Mouse (Mus musculus) intestine, embryonic 14.5 days (tissue): ENCODE measurements at regions not wholly inside any gene's neighbourhood (a gene's known extent, or its start where the extent isn't known, plus 50 kb on each side); places are given as distances from the start of the nearest gene placed in this dataset.

Source experiments
- ATAC-seq: fragments of 200-750 bp; cut with Nextera tagmentation; replicated peaks from 2 replicates; pipeline ENCODE4 v1.8.0; 2017; ENCODE audit warnings: low read depth, moderate number of reproducible peaks, moderate TSS enrichment, moderate library complexity; ENCODE audit not compliant: low FRiP score, low TSS enrichment
- DNase-seq: peaks from one replicate; pipeline ENCODE4 v3.0.0-alpha.2; 2018; ENCODE audit warnings: low spot score
- H3K27ac ChIP-seq: fragments of 300-500 bp; sonication (generic); 2 replicates; pipeline ENCODE4 v1.5.1; 2014; ENCODE audit warnings: low read depth, mild to moderate bottlenecking, control low read depth
- H3K27me3 ChIP-seq: fragments of 300-500 bp; sonication (generic); replicated peaks from 2 replicates; pipeline ENCODE4 v1.6.1; 2014; ENCODE audit warnings: low read length, control low read depth; ENCODE audit not compliant: control insufficient read depth, insufficient read depth
- H3K36me3 ChIP-seq: fragments of 300-500 bp; sonication (generic); 2 replicates; pipeline ENCODE4 v1.6.1; 2014; ENCODE audit warnings: low read length, control low read depth; ENCODE audit not compliant: control insufficient read depth, insufficient read depth
- H3K4me1 ChIP-seq: fragments of 300-500 bp; sonication (generic); replicated peaks from 2 replicates; pipeline ENCODE4 v1.6.1; 2014; ENCODE audit warnings: low read length, control low read depth, mixed read lengths; ENCODE audit not compliant: control insufficient read depth, insufficient read depth
- H3K4me2 ChIP-seq: fragments of 300-500 bp; sonication (generic); 2 replicates; pipeline ENCODE4 v1.6.1; 2014; ENCODE audit warnings: low read length
- H3K4me3 ChIP-seq: fragments of 300-500 bp; sonication (generic); 2 replicates; pipeline ENCODE4 v1.5.1; 2014; ENCODE audit warnings: low read depth, low read length, control low read depth, mixed read lengths
- H3K9ac ChIP-seq: fragments of 300-500 bp; sonication (generic); 2 replicates; pipeline ENCODE4 v1.6.1; 2014; ENCODE audit warnings: mild to moderate bottlenecking, low read length
- H3K9me3 ChIP-seq: fragments of 300-500 bp; sonication (generic); 2 replicates; pipeline ENCODE4 v1.6.1; 2016; ENCODE audit warnings: low read length, control low read depth; ENCODE audit not compliant: control insufficient read depth
- WGBS: fragments of 180-500 bp; shearing (Covaris S2); extraction: QIAGEN DNeasy Blood & Tissue Kit; methylation state at CpG from one replicate; pipeline ENCODE4 v1.1.7; 2014; 5-methylcytosine and 5-hydroxymethylcytosine counted together

GRCm38 (mm10) chr15:52510137-52510536 is 1374.6 kb upstream of the Gm7489 start:
- no peak for DNase-seq
- no peak for ATAC-seq
- Histone ChIP-seq H3K4me1 (no peaks in the 10 kb centered on the region), H3K4me2 (no peak overlapping the region), H3K4me3 (no peak overlapping the region), H3K27me3 (no peaks in the 10 kb centered on the region), H3K36me3 (no peaks in the 10 kb centered on the region), H3K9me3 (no peaks in the 10 kb centered on the region), H3K27ac (no peak overlapping the region), H3K9ac (no peak overlapping the region)
- WGBS: 71% methylated on average over 4 of the region's 4 CpGs

- Histone ChIP-seq H3K9ac (no peak overlapping the region), H3K27ac (no peak overlapping the region), H3K27me3 (no peaks in the 10 kb centered on the region), H3K4me1 (no peaks in the 10 kb centered on the region), H3K4me2 (no peak overlapping the region), H3K9me3 (no peaks in the 10 kb centered on the region), H3K36me3 (no peaks in the 10 kb centered on the region), H3K4me3 (no peak overlapping the region)
- 87% methylated on average over 2 of the region's 2 CpGs for WGBS
- ATAC-seq (no peak), DNase-seq (no peak)
These were observed 1348.1 kb upstream of the Gm7489 start for GRCm38 (mm10) chr15:52536594-52536993.

GRCm38 (mm10) chr15:52558682-52559081 is 1326.0 kb upstream of the Gm7489 start:
- Histone ChIP-seq H3K9me3 (no peaks in the 10 kb centered on the region), H3K36me3 (no peaks in the 10 kb centered on the region), H3K4me2 (no peak overlapping the region), H3K4me1 (no peaks in the 10 kb centered on the region), H3K4me3 (no peak overlapping the region), H3K27ac (no peak overlapping the region), H3K27me3 (no peaks in the 10 kb centered on the region), H3K9ac (no peak overlapping the region)
- ATAC-seq (no peak), DNase-seq (no peak)

GRCm38 (mm10) chr15:52564078-52564477 is 1320.6 kb upstream of the Gm7489 start:
- no peaks in the 10 kb centered on the region for H3K4me1 ChIP-seq
- no peak for ATAC-seq
- no peak overlapping the region for H3K4me3 ChIP-seq
- H3K27me3 ChIP-seq: no peaks in the 10 kb centered on the region
- H3K9ac ChIP-seq: no peak overlapping the region
- no peak for DNase-seq
- 85% methylated on average over 1 of the region's 1 CpGs for WGBS
- no peaks in the 10 kb centered on the region for H3K36me3 ChIP-seq
- no peak overlapping the region for H3K4me2 ChIP-seq
- no peaks in the 10 kb centered on the region for H3K9me3 ChIP-seq
- H3K27ac ChIP-seq: no peak overlapping the region

- Histone ChIP-seq H3K27me3 (no peaks in the 10 kb centered on the region), H3K4me3 (no peak overlapping the region), H3K9ac (no peak overlapping the region), H3K4me2 (no peak overlapping the region), H3K36me3 (no peaks in the 10 kb centered on the region), H3K9me3 (no peaks in the 10 kb centered on the region), H3K4me1 (no peaks in the 10 kb centered on the region), H3K27ac (no peak overlapping the region)
- WGBS: 86% methylated on average over 5 of the region's 5 CpGs
- DNase-seq (no peak), ATAC-seq (no peak)
These were observed 1319.3 kb upstream of the Gm7489 start for GRCm38 (mm10) chr15:52565449-52565851.

- H3K9me3 ChIP-seq: no peaks in the 10 kb centered on the region
- H3K36me3 ChIP-seq: no peaks in the 10 kb centered on the region
- no peak overlapping the region for H3K27ac ChIP-seq
- ATAC-seq (no peak), DNase-seq (no peak)
- no peak overlapping the region for H3K4me3 ChIP-seq
- H3K27me3 ChIP-seq: no peaks in the 10 kb centered on the region
- WGBS: 100% methylated on average over 1 of the region's 1 CpGs
- H3K4me1 ChIP-seq: no peaks in the 10 kb centered on the region
- H3K9ac ChIP-seq: no peak overlapping the region
- no peak overlapping the region for H3K4me2 ChIP-seq
These were observed 1314.5 kb upstream of the Gm7489 start for GRCm38 (mm10) chr15:52570256-52570655.

- Histone ChIP-seq H3K4me3 (no peak overlapping the region), H3K9me3 (no peaks in the 10 kb centered on the region), H3K4me1 (no peaks in the 10 kb centered on the region), H3K27ac (no peak overlapping the region), H3K36me3 (no peaks in the 10 kb centered on the region), H3K9ac (no peak overlapping the region), H3K27me3 (no peaks in the 10 kb centered on the region), H3K4me2 (no peak overlapping the region)
- WGBS: 87% methylated on average over 2 of the region's 2 CpGs
- DNase-seq (no peak), ATAC-seq (no peak)
These were observed 1307.1 kb upstream of the Gm7489 start for GRCm38 (mm10) chr15:52577614-52578013.

GRCm38 (mm10) chr15:52589391-52589790 is 1295.3 kb upstream of the Gm7489 start:
- Histone ChIP-seq H3K4me1 (no peaks in the 10 kb centered on the region), H3K4me2 (no peak overlapping the region), H3K36me3 (no peaks in the 10 kb centered on the region), H3K27me3 (no peaks in the 10 kb centered on the region), H3K4me3 (no peak overlapping the region), H3K9me3 (no peaks in the 10 kb centered on the region), H3K27ac (no peak overlapping the region), H3K9ac (no peak overlapping the region)
- DNase-seq: no peak
- 39% methylated on average over 4 of the region's 4 CpGs for WGBS
- no peak for ATAC-seq

GRCm38 (mm10) chr15:52599511-52599910 is 1285.2 kb upstream of the Gm7489 start:
- no peak overlapping the region for H3K9ac ChIP-seq
- H3K4me3 ChIP-seq: no peak overlapping the region
- H3K27ac ChIP-seq: no peak overlapping the region
- H3K36me3 ChIP-seq: no peaks in the 10 kb centered on the region
- ATAC-seq (no peak), DNase-seq (no peak)
- H3K27me3 ChIP-seq: no peaks in the 10 kb centered on the region
- no peaks in the 10 kb centered on the region for H3K9me3 ChIP-seq
- H3K4me2 ChIP-seq: no peak overlapping the region
- no peaks in the 10 kb centered on the region for H3K4me1 ChIP-seq
